Mouse (Mus musculus) left cerebral cortex, postnatal 36 days (tissue): Measurements from ENCODE around the gene Dscam. TPM values are rescaled to one million over a fixed set of nuclear protein-coding genes. Genes with fewer than 3 reads are reported as not detected.

ENCODE experiments used
- DNase-seq, 2 experiments: peaks; one replicate each; pipeline ENCODE4 v3.0.0; 2021 to 2022; ENCODE audit warnings: low spot score in 2 of 2, mixed read lengths in 1 of 2
- intact Hi-C: fragments of 180-260 bp; cut with DNase I; formaldehyde crosslinking; loops from one replicate; pipeline ENCODE4 v1.15.1; 2025
- total RNA-seq, 2 experiments: library from RNA; stranded (reverse); gene quantifications; 2 replicates each; pipeline ENCODE4 v1.2.3; 2021

The Dscam gene
- total RNA-seq, 2 experiments from 2014 or later = 44.8 to 47.8 TPM

DNA sequence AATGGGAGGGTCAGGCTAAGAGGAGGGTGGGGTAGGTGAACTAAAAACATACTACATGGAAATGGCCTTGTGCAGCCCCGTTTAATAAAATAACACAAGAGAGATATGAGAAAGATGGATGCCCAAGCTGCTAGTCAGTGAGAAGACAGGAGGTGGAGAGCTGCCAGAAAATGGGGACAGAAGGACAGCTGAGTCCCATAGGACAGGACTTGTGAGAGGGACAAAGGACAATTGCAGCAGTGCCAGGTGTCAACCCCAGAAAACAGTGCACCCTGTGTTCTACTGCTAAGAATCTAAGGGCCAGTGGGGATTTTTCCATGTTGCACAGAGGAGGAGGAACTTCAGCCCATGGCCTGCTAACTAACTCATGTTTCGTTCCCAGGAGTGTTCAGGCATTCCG is 470.0 kb downstream of the Dscam start:
- no peak for DNase-seq
- intact Hi-C loops = no loop called here

- no peak for DNase-seq
- intact Hi-C loops = no loop called here
Observed at GRCm38 (mm10) chr16:96695882-96696281, 474.7 kb downstream of the Dscam start.

- intact Hi-C loops = no loop called here
- DNase-seq = peak in 1 of 2 experiments; percentile 32
Observed at GRCm38 (mm10) chr16:96691576-96691975, 479.0 kb downstream of the Dscam start.

DNA sequence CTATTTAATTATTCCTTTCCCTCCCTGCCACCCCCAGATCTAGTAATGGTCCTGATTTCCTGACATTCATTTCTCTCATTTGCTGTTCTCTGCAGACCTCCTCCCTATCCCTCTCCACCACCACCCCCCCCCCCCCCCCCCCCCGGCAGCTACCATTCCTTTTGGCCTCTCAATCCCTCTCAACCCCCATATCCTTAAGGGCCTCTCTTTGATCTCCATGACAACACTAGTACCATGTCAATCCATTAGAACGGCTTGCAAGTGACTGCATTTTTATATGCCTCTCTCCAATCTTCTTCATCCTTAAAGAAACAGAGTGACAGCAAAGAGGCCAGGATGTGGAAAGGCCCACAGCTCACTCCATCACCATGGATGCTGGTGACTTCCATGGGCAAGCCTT is 480.5 kb downstream of the Dscam start:
- DNase-seq = no peak
- intact Hi-C loops = no loop called here

DNA sequence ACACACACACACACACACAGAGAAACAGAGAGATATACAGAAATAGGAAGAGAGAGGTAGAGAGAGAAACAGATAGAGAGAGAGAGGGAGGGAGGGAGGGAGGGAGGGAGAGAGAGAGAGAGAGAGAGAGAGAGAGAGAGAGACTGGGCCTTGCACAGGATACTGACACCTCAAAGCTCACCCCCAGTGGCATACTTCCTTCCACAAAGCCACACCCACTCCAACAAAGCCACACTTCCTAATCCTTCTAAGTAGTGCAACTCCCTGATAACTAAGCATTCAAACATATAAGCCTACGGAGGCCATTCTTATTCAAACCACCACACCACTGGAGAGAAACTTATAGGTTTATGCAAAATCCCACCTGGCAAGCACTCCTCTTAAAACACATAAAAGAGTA is 481.1 kb downstream of the Dscam start:
- intact Hi-C loops = loop anchor here (10.0 kb wide), 1 partner anchor 325 kb away; no protein-coding TSS in a partner anchor
- DNase-seq = no peak

DNA sequence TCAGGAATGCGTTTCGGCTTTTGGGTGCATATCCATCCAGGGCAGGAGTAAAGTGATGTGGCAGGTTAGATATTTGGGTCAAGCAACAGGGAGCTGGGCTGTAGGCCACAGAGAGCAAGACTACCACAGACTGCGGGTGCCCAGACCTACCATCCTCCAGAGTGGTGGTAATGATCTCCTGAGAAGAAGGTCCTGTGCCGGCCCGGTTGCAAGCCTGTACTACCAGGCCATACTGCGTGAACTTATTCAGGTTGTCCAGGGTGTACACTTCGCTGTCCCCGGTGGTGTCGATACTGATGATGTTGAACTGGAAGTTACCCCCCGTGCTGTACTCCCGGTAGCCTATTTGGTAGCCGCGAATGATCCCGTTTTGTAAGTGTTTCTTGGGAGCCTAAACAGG is 485.5 kb downstream of the Dscam start:
- intact Hi-C loops = loop anchor here (2.0 to 10.0 kb wide), 2 partner anchors 132 to 330 kb away; no protein-coding TSS in a partner anchor
- DNase-seq = no peak

DNA sequence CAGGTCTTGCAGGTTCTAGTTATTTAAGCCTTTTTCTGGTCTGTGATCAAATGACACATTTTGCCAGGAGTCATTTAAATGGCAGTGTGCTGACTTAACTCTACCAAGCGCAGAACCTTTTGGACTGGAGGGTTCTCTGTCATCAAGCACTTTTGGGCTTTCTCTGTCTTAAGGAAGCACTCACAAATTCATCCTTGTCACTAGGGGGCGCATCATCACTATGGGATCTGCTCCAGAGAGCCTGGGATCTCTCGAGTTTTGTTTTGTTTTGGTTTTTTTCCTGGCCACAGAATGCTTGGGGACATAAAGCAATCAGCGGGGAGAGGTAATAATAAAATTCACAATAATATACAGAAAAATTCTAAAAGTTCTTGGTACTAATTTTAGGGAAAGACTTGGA is 486.0 kb downstream of the Dscam start:
- DNase-seq = peak in 1 of 2 experiments; percentile 55
- intact Hi-C loops = loop anchor here (2.0 to 10.0 kb wide), 4 partner anchors 132 to 608 kb away; no protein-coding TSS in a partner anchor

- intact Hi-C loops = loop anchor here (5.0 to 10.0 kb wide), 3 partner anchors 332 to 610 kb away; no protein-coding TSS in a partner anchor
- DNase-seq = no peak
Observed at GRCm38 (mm10) chr16:96682289-96682972, 488.1 kb downstream of the Dscam start.

DNA sequence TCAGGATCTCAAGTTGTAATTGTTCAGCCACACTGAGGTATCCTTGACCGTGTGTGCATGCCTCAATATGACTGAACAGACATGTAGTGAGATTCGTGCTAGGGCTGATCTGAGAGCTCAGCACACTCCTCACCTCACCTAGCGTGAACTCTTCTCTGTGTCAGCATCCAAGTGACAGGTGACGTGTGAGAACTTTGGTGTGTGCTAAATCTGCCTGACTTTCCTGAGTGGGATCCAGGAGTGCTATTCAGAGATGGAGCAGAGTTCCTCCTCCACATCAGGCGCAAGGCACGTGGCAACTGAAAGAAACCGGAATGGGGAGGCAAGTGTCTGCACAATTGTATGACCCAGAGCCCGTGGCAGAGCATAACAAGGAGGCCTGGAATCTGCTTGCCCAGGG is 490.6 kb downstream of the Dscam start:
- intact Hi-C loops = loop anchor here (5.0 to 10.0 kb wide), 3 partner anchors 335 to 612 kb away; no protein-coding TSS in a partner anchor
- no peak for DNase-seq

DNA sequence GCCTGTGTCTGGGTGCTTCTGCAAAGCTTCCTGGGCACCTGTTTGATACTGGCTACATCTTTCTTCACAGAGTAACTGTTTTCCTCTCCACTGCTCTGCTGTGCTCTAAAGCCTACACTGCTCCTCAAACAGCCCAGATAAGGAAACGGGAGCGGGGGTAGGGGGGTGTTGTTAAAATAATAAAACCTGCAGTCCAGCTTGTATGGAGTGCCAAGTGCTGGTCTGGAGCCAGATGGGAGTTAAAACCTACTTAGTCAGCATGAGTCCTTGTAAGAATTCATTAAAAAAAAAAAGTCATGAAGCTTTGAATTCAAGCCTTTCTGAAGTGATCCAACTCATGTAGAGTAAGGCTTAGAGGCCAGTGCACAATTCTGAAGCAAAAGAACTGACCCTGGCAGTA is 493.1 kb downstream of the Dscam start:
- intact Hi-C loops = no loop called here

DNA sequence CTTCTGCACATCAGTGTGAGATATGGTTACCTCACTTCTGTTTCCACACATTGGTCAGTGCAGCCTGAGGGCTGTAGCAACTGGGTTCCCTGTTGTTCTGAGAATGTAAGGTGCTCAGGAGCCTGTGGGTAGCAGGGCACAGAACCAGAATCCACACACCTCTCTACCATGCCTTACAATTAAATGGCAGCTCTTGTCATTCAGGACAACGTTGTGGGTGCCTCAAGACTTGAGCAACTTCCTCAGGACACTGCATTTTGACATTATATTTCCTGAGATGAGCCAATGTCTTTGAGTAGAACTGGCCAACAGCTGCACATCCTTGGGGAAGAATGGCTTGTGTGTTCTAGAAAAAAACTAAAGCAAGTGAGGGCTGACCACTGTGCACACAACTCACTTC is 493.9 kb downstream of the Dscam start:
- intact Hi-C loops = no loop called here

More for the DNA sequence above, 493.1 kb downstream of the Dscam start:
- no peak for DNase-seq

DNA sequence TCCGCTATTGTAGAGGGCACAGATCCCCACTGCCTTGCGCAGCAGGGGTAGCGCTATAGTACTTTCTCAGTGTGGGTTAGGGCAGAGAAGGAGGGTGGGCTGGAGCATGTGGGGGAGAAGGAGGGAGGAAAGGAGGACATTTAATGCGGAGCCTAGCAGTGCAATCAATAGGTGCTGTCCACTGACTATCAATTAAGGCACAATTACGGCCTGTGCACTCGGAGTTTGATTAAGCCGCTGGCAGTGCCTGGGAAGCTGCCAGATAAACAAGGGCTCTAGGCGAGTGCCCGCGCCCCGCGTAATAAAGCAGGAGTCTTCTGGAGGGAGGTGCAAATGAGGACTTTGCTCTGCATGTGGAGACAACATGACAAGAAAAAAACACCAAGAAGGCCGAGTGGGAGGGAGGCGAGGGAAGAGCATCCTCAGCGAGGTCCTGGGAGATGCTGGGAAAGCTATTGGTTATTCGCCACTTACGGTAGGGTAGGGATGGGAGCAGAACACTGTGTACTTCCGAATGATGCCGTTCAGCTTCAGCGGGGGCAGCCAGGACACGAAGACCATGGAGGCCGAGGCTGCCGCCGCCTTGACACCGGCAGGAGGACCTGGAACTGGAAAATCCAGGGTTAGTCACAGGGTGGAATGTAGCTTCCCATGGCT is 497.2 kb downstream of the Dscam start:
- intact Hi-C loops = loop anchor here (5.0 kb wide), 1 partner anchor 316 kb away; no protein-coding TSS in a partner anchor

More for the DNA sequence above, 493.9 kb downstream of the Dscam start:
- DNase-seq = no peak

DNA sequence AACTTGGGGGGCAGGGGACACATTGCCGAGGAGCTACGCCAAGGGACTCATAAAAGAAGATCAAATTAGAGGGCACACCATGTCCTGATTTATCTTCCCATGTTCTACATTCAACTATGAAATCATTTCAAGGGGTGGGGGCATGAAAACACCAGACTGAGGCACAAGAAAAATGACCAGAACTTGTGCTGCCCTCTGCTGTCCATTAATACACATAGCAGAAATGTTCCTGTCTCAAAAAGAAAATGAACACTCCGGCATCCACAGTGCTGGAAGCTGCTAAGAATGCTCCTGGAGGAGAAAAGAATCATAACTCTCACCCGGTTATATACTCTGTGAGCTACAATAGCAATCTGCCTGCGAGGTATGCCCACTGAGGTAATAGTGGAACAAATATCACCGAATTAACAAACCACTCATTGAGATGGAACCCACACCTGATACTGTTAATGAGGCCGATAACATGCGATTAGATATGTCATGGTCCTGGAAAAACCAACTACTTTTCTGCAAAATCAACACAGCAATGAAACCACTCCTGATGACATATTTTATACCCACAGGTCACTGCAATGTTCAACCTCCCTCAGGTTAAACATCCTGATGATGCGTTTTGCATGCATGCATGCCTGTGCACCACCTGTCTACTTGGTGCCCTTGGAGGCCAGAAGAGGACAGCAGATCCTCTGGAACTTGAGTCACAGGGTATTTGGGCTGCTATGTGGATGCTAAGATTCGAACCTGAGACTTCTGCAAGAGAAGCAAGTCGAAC is 498.8 kb downstream of the Dscam start:
- DNase-seq = no peak
- intact Hi-C loops = loop anchor here (1.0 to 5.0 kb wide), 2 partner anchors 204 to 314 kb away; partner anchors contain the start of gene Pcp4

More for the DNA sequence above, 497.2 kb downstream of the Dscam start:
- DNase-seq = peak in 1 of 2 experiments; percentile 47

- intact Hi-C loops = loop anchor here (5.0 kb wide), 1 partner anchor 312 kb away; no protein-coding TSS in a partner anchor
- no peak for DNase-seq
Observed at GRCm38 (mm10) chr16:96669706-96670105, 500.8 kb downstream of the Dscam start.

DNA sequence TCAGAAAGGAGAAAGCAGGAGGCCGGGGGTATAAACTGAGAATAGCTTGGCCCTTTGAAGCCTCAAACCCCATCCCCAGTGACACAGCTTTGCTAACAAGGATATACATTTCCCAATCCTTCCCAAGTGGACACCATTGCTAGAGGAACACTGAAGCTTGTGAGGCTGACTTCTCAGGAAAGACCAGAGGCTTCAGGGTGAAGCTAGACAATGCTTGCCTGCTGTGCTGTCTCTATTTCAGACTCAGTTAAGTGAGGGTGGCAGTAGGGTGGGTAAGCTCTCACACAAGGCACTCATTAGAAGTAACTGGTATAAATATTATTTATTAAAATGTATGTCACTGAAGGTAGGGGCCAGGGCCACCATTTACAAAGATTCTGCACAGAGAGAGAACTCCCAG is 502.1 kb downstream of the Dscam start:
- intact Hi-C loops = no loop called here
- no peak for DNase-seq

- no peak for DNase-seq
- intact Hi-C loops = no loop called here
Observed at GRCm38 (mm10) chr16:96661073-96661472, 509.5 kb downstream of the Dscam start.

GRCm38 (mm10) chr16:96659275-96659674 is 511.3 kb downstream of the Dscam start:
- intact Hi-C loops = no loop called here
- no peak for DNase-seq

- intact Hi-C loops = no loop called here
- no peak for DNase-seq
Observed at GRCm38 (mm10) chr16:96655548-96655947, 515.0 kb downstream of the Dscam start.

DNA sequence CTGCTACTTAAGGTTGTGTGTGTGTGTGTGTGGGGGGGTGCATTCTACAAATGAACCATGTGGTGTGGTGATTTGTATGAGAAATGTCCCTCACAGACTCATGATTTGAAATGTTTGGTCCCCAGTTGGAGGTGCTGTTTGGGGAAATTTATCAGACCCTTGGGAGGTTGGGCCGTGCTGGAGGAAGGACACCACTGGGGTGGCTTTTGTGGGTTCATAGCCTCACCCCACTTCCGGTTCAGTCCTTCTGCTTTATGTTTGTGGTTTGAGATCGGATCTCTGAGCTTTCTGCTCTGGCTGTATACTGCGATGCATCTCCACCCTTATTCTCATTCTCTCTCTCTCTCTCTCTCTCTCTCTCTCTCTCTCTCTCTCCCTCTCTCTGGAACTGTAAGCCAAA is 516.5 kb downstream of the Dscam start:
- no peak for DNase-seq
- intact Hi-C loops = no loop called here

DNA sequence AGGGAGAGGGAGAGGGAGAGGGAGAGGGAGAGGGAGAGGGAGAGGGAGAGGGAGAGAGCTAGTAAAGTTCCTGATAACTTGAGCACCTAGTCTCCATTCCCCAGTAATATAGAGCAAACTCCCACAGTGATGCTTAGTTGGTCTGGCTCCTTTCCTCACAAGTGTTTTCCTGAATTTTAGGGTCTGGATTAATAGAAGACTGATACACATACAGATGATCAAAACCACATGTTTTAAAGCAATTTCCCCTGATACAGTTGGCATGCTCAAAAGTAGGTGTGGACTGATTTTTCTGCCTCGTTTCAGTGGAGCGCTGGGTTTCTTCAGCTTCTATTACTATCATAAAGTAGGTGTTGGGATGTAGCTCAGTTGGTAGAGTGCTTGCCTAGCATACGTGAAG is 519.1 kb downstream of the Dscam start:
- no peak for DNase-seq
- intact Hi-C loops = no loop called here
